8 mouse cellular contexts compared by ENCODE assay signal in the genomic region with DNA sequence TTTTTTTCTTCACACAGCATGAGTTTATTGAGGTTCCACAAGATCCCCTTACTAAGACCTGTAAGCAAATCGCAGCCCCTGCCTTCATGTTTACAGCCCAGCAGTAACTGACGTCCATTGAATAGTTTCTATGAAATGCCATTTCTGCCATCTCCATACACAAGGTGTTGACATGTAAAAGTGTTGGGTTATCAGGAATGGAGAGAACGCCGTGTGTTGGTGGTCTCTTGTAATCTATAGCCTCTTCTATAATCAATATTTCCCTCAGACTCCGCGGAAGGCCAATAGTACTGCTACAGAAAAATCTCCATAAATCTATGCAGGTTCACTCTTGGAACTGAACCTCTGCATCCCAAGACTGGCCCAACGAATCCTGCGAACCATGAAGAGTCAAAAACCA. TPM values are rescaled to one million over a fixed set of nuclear protein-coding genes. Genes with fewer than 3 reads are reported as not detected.
DNase-seq lines count a peak whose midpoint lies in the region; ATAC-seq lines count a peak whose summit lies in the region.

No protein-coding gene starts in this region.

- no peak for DNase-seq in kidney, adult 8-10 months
- no peak for DNase-seq in embryonic facial prominence, embryonic 11.5 days (ENCODE audit: low spot score)
- DNase-seq in retina, postnatal 1 day, result no peak
- no peak for DNase-seq in cerebellum, adult 11 months
- no peak for DNase-seq in right cerebral cortex, postnatal 4 days

- peaks cover 40% of the 10 kb centered on the region for H3K4me1 ChIP-seq in kidney, embryonic 15.5 days
- no peaks in the 10 kb centered on the region for H3K4me1 ChIP-seq in embryonic facial prominence, embryonic 11.5 days (ENCODE audit: control insufficient read depth, insufficient read depth, low read length)
- H3K4me1 ChIP-seq in hindbrain, embryonic 16.5 days (ENCODE audit: control insufficient read depth, insufficient read depth, low read depth, low read length), result peaks cover 22% of the 10 kb centered on the region
- H3K4me1 ChIP-seq in midbrain, embryonic 16.5 days (ENCODE audit: control insufficient read depth, insufficient read depth, low read length), result peaks cover 28% of the 10 kb centered on the region

- ATAC-seq in kidney, embryonic 15.5 days (replicated peaks; ENCODE audit: low FRiP score), result no peak
- ATAC-seq in embryonic facial prominence, embryonic 11.5 days (replicated peaks; ENCODE audit: insufficient number of reproducible peaks, low FRiP score, low TSS enrichment, low read depth), result no peak
- no peak for ATAC-seq in hindbrain, embryonic 16.5 days
- ATAC-seq in midbrain, embryonic 16.5 days, result no peak

- H3K36me3 ChIP-seq in kidney, embryonic 15.5 days, result no peaks in the 10 kb centered on the region
- no peaks in the 10 kb centered on the region for H3K36me3 ChIP-seq in embryonic facial prominence, embryonic 11.5 days (replicated peaks; ENCODE audit: control insufficient read depth, insufficient read depth, low read depth, low read length)
- H3K36me3 ChIP-seq in hindbrain, embryonic 16.5 days (ENCODE audit: control insufficient read depth, insufficient read depth, low read length), result no peaks in the 10 kb centered on the region
- no peaks in the 10 kb centered on the region for H3K36me3 ChIP-seq in midbrain, embryonic 16.5 days (ENCODE audit: control insufficient read depth, insufficient read depth, low read length)

- H3K9me3 ChIP-seq in kidney, embryonic 15.5 days (replicated peaks), result no peaks in the 10 kb centered on the region
- no peaks in the 10 kb centered on the region for H3K9me3 ChIP-seq in embryonic facial prominence, embryonic 11.5 days (replicated peaks; ENCODE audit: control insufficient read depth, low read length)
- no peaks in the 10 kb centered on the region for H3K9me3 ChIP-seq in hindbrain, embryonic 16.5 days (ENCODE audit: control insufficient read depth, low read length)
- no peaks in the 10 kb centered on the region for H3K9me3 ChIP-seq in midbrain, embryonic 16.5 days (replicated peaks; ENCODE audit: control insufficient read depth, low read length, poor library complexity, severe bottlenecking)

- H3K27ac ChIP-seq in kidney, embryonic 15.5 days, result peak overlapping the region; percentile 84
- H3K27ac ChIP-seq in embryonic facial prominence, embryonic 11.5 days (replicated peaks; ENCODE audit: low read depth, low read length), result no peak overlapping the region
- H3K27ac ChIP-seq in hindbrain, embryonic 16.5 days (ENCODE audit: low read depth, low read length), result peak overlapping the region; percentile 62; the same call in 1 of the 2 replicates
- H3K27ac ChIP-seq in midbrain, embryonic 16.5 days (ENCODE audit: low read length), result peak overlapping the region; percentile 77

- H3K27me3 ChIP-seq in kidney, embryonic 15.5 days, result no peaks in the 10 kb centered on the region; the same call in 1 of the 2 replicates
- no peaks in the 10 kb centered on the region for H3K27me3 ChIP-seq in embryonic facial prominence, embryonic 11.5 days (ENCODE audit: control insufficient read depth, insufficient read depth, low read length)
- H3K27me3 ChIP-seq in hindbrain, embryonic 16.5 days (replicated peaks; ENCODE audit: control insufficient read depth, insufficient read depth, low read length), result no peaks in the 10 kb centered on the region
- no peaks in the 10 kb centered on the region for H3K27me3 ChIP-seq in midbrain, embryonic 16.5 days (ENCODE audit: control insufficient read depth, insufficient read depth, low read depth, low read length)

- 45% methylated on average over 8 of the region's 8 CpGs for WGBS in kidney, embryonic 15.5 days
- WGBS in embryonic facial prominence, embryonic 11.5 days, result 41% methylated on average over 8 of the region's 8 CpGs
- WGBS in hindbrain, embryonic 16.5 days, result 42% methylated on average over 8 of the region's 8 CpGs
- WGBS in midbrain, embryonic 16.5 days, result 40% methylated on average over 8 of the region's 8 CpGs

- H3K9ac ChIP-seq in kidney, embryonic 15.5 days, result peak overlapping the region; percentile 59
- peak overlapping the region; percentile 75 for H3K9ac ChIP-seq in embryonic facial prominence, embryonic 11.5 days (replicated peaks; ENCODE audit: low read length)
- H3K9ac ChIP-seq in hindbrain, embryonic 16.5 days (ENCODE audit: low read depth, low read length), result peak overlapping the region; percentile 58
- H3K9ac ChIP-seq in midbrain, embryonic 16.5 days (ENCODE audit: low read depth, low read length), result peak overlapping the region; percentile 70

- H3K4me3 ChIP-seq in kidney, embryonic 15.5 days (replicated peaks), result peak overlapping the region; percentile 57
- peak overlapping the region; percentile 53 for H3K4me3 ChIP-seq in embryonic facial prominence, embryonic 11.5 days (ENCODE audit: low read depth, low read length)
- peak overlapping the region; percentile 50 for H3K4me3 ChIP-seq in hindbrain, embryonic 16.5 days (ENCODE audit: low read length)
- peak overlapping the region; percentile 64 for H3K4me3 ChIP-seq in midbrain, embryonic 16.5 days (ENCODE audit: low read depth, low read length)

- H3K4me2 ChIP-seq in kidney, embryonic 15.5 days, result peak overlapping the region; percentile 81
- peak overlapping the region; percentile 70 for H3K4me2 ChIP-seq in embryonic facial prominence, embryonic 11.5 days (ENCODE audit: low read depth, low read length)
- peak overlapping the region; percentile 67 for H3K4me2 ChIP-seq in hindbrain, embryonic 16.5 days (ENCODE audit: low read length)
- H3K4me2 ChIP-seq in midbrain, embryonic 16.5 days (ENCODE audit: low read length), result peak overlapping the region; percentile 71

RNA-seq across cellular contexts. Expression of a gene that starts 1.1 kb away (rescaled TPM):
- 57.5 and 65.4 TPM in 2 replicates for polyA plus RNA-seq in kidney, embryonic 15.5 days (2015; fragmentation: Nextera tagmentation; extraction: Ambion mirVana)
- 27.8 and 33.5 TPM in 2 replicates for polyA plus RNA-seq in embryonic facial prominence, embryonic 11.5 days (2014; fragmentation: Nextera tagmentation; extraction: Ambion mirVana)
- 97.0 and 114 TPM in 2 replicates for polyA plus RNA-seq in hindbrain, embryonic 16.5 days (2015; fragmentation: Nextera tagmentation; extraction: Ambion mirVana)
- polyA plus RNA-seq in midbrain, embryonic 16.5 days (2015; fragmentation: Nextera tagmentation; extraction: Ambion mirVana), result 107 and 108 TPM in 2 replicates

RNA-seq across cellular contexts. Expression of a gene that starts 56.2 kb away (rescaled TPM):
- 67.5 and 94.5 TPM in 2 replicates for polyA plus RNA-seq in kidney, embryonic 15.5 days (2015; fragmentation: Nextera tagmentation; extraction: Ambion mirVana)
- polyA plus RNA-seq in embryonic facial prominence, embryonic 11.5 days (2014; fragmentation: Nextera tagmentation; extraction: Ambion mirVana), result 181 and 212 TPM in 2 replicates
- polyA plus RNA-seq in hindbrain, embryonic 16.5 days (2015; fragmentation: Nextera tagmentation; extraction: Ambion mirVana), result 1,720 and 1,858 TPM in 2 replicates
- polyA plus RNA-seq in midbrain, embryonic 16.5 days (2015; fragmentation: Nextera tagmentation; extraction: Ambion mirVana), result 2,002 and 2,007 TPM in 2 replicates
